Mouse (Mus musculus) CD8-positive naive resting alpha-beta T cell, adult 2 months (primary cell): ENCODE results near the gene Angptl7.

ENCODE experiments used
- DNase-seq, 2 experiments: peaks; one replicate each; pipeline ENCODE4 v3.0.0; 2022; ENCODE audit warnings: low read depth in 2 of 2, low spot score in 2 of 2

Angptl7 gene

GRCm38 (mm10) chr4:148495874-148496689 is 4.2 kb downstream of the Angptl7 start:
- no peak for DNase-seq

DNA sequence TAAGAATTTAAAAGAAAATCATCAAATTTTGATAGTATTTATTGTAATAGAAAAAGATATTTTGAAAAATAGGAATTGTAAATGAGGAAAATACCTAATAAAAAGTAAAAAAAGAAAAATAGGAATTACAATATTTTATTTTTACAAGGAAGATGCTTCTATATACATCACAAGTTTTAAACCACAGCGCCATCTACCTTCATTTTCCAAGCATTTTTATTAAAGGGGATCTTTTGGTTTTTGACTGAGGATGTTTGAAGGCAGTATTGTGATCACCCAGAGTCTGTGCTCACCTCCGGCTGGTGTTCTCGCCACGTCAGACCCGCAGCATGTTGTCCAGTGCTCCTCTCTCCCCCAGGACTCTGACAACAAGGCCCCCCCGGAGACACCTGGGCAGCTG is 5.1 kb downstream of the Angptl7 start:
- DNase-seq, result no peak

GRCm38 (mm10) chr4:148491448-148491847 is 8.8 kb downstream of the Angptl7 start:
- DNase-seq, result no peak

GRCm38 (mm10) chr4:148490502-148490901 is 9.8 kb downstream of the Angptl7 start:
- no peak for DNase-seq

DNA sequence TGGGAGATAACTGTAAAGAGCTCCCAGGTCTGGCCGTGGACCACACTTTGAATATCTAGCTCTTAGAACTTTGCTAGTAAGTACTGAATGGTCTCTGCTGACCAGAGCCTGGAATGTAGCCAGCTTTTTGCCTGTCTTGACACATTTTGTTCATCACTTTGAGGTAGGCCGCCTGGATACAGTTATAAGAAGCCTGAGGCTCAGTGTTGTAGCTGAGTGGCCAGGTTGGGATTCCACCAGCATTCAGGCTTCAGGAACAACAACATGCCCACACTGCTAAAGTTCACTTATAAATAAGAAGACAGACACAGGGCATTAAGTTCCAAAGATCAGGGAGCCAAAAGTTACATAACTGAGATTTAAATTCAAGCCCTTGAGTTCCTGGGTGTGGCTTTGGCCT is 12.4 kb downstream of the Angptl7 start:
- no peak for DNase-seq

DNA sequence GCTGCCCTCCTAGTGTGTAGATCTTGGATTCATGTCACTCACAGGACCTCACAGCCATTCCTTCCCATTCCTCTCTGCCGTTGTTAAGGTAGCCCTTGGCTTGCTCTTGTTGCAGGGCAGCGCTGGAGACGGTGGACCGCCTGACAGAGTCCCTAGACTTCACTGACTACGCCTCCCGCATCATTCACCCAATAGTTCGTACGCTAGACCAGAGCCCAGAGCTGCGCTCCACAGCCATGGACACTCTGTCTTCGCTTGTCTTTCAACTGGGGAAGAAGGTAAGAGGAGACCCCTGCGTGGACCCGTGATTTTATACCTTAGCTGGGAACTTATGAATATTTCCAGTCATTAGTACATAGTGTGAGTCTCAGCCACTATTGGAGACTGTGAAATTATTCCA is 15.7 kb downstream of the Angptl7 start:
- no peak for DNase-seq

DNA sequence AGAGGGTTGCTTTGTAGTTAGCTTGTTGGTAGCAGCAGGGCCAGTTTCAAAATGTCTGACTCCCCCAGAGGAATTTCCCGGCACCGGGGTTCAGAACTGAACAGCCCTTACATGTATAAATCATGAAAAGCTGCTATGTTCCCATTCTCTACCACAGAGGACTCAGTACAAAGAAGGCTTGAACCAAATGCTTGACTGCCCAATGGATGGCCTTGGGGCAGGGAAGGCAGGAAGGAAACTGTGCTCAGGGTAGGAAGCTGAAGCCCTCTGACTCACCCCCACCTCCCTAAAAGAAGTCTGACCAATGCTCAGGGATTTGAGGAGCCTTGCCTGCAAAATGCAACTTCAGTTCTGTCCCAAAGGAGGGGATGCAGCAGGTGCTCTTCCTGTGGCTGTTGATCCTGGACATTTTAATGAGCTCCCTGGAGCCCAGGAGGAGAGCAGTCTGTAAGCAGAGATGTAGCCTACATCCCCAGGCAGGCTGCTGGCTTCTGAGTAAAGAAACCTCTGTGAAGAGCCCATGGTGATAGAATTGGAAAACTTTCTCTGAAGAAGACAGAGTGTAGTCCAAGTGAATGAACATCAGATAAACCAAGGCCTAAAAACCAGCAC is 18.6 kb downstream of the Angptl7 start:
- no peak for DNase-seq

GRCm38 (mm10) chr4:148480245-148480644 is 20.0 kb downstream of the Angptl7 start:
- DNase-seq, result no peak

- no peak for DNase-seq
These were observed 26.8 kb downstream of the Angptl7 start for GRCm38 (mm10) chr4:148473496-148473895.

DNA sequence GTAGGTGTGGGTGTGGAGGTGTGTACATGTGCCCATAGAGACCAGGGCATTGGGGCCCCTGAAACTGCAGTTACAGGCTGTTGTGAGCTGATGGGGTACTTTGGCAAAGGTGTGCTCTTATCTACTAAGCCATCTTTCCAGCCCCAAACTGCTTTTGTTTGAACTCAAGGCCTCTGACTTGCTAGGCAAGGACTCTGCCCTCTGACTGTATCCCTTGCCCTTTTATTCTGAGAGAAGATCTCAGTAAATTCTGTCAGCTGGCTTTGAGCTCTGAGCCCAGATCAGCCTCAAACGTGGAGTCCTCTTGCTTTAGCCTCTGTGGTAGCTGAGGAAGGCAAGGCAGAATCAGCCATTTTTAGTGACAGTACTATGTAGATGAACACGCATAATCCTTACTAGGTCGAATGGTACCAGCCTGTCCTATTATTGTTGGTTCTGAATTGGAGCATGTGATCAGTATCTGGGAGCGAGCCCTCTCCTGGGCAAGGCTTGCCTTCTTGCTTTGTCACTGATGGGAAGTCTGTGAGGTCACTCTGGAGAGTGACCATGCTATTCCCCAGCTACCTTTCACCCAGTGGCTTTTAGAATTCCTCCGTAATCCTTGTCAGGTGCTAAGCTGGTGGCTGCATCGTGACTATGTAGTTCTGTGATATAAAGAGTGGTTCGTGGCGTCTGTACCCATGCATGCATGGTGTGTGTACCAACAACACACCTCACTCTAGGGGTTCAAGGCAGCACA is 27.7 kb downstream of the Angptl7 start:
- DNase-seq, result no peak

GRCm38 (mm10) chr4:148471363-148471806 is 28.9 kb downstream of the Angptl7 start:
- DNase-seq, result no peak

DNA sequence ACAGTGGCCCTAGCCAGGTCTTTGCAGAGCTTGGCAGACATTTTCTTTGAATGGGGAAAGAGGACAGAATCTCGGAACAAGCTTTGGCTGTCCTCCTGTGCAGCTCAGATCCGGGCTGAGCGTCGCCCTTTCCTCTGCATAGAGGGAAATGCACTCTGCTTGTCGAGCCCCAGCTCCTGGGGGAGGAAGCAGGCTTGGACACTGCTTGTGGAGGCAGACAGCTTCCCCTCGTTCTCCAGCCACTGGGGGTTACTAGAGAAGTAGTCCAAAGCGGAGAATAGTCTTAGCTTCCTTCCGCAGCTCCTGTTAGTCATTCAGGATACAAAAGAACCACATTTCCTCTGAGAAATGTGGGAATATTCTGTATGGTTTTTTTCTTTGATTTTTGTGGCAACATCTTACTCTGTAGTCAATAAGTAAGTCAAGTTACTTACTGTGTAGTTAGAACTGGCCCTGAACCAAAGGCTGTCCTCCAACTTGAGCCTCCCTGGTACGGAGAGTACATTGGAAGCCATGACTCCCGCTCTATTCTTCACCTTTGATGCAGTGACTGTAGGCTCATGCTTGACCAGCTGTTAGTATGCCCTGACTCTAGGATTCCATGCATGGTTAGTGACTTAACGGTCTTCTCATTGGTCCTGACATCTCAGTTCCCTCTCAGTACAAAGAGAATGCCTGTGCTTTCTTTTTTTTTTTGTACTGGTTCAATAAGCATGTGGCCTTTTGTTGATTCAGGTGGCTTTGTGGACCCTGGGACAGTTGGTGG is 30.6 kb downstream of the Angptl7 start:
- no peak for DNase-seq

DNA sequence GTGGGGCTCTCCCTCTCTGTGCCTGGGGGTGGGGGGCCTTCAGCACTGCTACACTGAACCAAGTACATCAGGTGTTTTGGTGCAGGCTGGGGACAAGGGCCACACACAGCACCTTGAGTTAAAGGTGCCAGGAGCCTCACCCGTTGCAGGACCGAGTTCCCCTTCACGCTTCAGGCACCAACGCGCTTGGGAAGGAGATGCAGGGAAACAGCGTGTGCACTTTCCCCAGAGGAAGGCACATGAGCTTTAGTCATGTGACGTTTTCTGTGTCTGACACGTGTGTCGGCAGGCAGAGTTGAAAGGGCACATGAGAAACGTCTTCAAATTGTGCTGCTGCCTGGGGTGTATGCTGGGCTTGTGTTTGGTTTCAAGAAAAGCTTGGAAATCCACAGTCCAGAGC is 31.9 kb downstream of the Angptl7 start:
- no peak for DNase-seq

GRCm38 (mm10) chr4:148466511-148467079 is 33.7 kb downstream of the Angptl7 start:
- no peak for DNase-seq

DNA sequence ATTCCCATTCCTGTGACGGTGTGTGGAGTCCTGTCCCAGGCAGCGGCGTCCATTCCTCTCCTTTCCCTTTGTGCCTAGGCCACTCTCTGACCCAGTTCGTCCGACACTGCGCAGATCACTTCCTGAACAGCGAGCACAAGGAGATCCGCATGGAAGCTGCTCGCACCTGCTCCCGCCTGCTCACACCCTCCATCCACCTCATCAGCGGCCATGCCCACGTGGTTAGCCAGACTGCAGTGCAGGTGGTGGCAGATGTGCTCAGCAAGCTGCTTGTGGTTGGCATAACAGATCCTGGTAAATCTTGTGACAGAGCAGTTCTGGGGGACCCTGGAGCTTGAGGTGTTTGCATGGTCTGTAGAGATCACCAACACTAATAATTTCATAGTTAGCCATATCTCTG is 35.4 kb downstream of the Angptl7 start:
- no peak for DNase-seq

GRCm38 (mm10) chr4:148464301-148464700 is 36.0 kb downstream of the Angptl7 start:
- DNase-seq, result no peak

GRCm38 (mm10) chr4:148463208-148463960 is 36.9 kb downstream of the Angptl7 start:
- DNase-seq, result no peak

DNA sequence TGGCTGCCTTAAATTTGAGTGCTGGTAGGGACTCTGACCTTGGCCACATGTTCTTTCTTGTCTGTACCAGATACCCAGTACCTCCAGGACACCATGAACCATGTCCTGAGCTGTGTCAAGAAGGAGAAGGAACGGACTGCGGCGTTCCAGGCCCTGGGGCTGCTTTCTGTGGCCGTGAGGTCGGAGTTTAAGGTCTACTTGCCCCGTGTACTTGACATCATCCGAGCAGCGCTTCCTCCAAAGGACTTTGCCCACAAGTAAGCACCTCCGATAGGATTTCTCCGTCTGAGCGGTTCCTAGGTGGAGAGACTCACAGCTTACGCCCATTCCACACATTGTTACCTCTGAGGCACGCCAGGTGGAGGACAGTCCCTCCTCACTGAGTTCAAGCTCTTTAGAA is 37.5 kb downstream of the Angptl7 start:
- no peak for DNase-seq

DNA sequence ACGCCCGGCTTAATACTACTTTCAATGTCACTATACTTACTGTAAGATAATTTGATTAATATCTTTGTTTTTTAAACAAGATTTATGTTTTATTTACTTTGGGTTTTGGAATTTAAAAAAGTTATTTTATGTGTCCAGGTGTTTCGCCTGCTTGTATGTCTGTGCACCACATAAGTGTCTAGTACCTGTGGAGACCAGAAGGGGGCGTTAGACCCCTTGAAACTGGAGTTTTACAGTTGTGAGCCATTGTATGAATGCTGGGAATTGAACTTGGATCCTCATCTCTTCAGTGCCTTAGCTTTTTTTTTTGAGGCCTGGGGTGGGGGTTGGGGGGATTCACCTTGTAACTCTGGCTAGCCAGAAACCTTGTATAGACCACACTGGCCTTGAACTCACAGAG is 38.5 kb downstream of the Angptl7 start:
- DNase-seq, result no peak

- no peak for DNase-seq
These were observed 39.5 kb downstream of the Angptl7 start for GRCm38 (mm10) chr4:148460656-148461284.
